Mouse (Mus musculus) CD4-positive, CD25-positive, alpha-beta regulatory T cell, adult 4 months (primary cell): ENCODE data around the gene Cops7b. TPM values are rescaled to one million over a fixed set of nuclear protein-coding genes. Genes with fewer than 3 reads are reported as not detected.

Experiments
- polyA plus RNA-seq, 2 experiments: library from polyadenylated mRNA; unstranded; fragments of 100-300 nt; shearing (Covaris generic); gene quantifications; one replicate each; pipeline ENCODE4 v1.2.1; 2017

The Cops7b gene
- polyA plus RNA-seq, 2 experiments from 2014 or later = 16.9 to 20.0 TPM

Other genes starting within 250 kb of the Cops7b start
- 100 to 1,000 TPM; 304 to 334 TPM for gene Ncl, start 223.5 kb upstream of the Cops7b start, polyA plus RNA-seq
- gene Nmur1, start 156.7 kb upstream of the Cops7b start, polyA plus RNA-seq = 1 to 10 TPM; 1.5 to 4.0 TPM
- gene Tex44, start 156.6 kb upstream of the Cops7b start, polyA plus RNA-seq = not detected
- 1,000 to 10,000 TPM; 2,790 to 2,877 TPM for gene Ptma, start 56.2 kb upstream of the Cops7b start, polyA plus RNA-seq
- gene Pde6d, start 275 bp upstream of the Cops7b start, polyA plus RNA-seq = 10 to 100 TPM; 12.6 to 16.4 TPM
- not detected for gene Nppc, start 87.7 kb downstream of the Cops7b start, polyA plus RNA-seq
- gene Dis3l2, start 120.9 kb downstream of the Cops7b start, polyA plus RNA-seq = 10 to 100 TPM; 22.8 to 35.5 TPM